Mouse (Mus musculus) thymus, postnatal 0 days (tissue): ENCODE measurements at regions not wholly inside any gene's neighbourhood (a gene's known extent, or its start where the extent isn't known, plus 50 kb on each side); places are given as distances from the start of the nearest gene placed in this dataset.

Experiments
- DNase-seq: peaks from one replicate; pipeline ENCODE4 v3.0.0-alpha.2; 2015; ENCODE audit warnings: low spot score

GRCm38 (mm10) chr19:14795910-14796309 lies 198.1 kb upstream of the Tle4 start:
- no peak for DNase-seq

DNA sequence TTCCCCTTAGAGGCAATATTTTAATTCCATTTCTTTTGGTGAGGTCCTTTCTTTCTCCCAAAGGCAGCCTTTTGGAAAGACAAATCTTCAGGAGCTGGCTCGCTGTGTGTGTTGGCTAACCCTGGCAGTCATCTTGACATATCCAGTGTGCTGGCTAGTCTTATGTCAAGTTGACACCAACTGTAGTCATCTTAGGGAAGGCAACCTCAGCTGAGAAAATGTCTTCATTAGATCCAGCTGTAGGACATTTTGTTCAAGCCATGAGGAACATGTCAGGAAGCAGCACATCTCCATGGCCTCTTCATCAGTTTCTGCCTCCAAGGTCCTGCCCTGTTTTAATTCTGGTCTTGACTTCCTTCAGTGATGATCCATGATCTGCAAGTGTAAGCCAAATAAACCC lies 192.1 kb upstream of the Tle4 start:
- DNase-seq = no peak

GRCm38 (mm10) chr19:14788630-14789029 lies 190.8 kb upstream of the Tle4 start:
- DNase-seq = no peak

DNA sequence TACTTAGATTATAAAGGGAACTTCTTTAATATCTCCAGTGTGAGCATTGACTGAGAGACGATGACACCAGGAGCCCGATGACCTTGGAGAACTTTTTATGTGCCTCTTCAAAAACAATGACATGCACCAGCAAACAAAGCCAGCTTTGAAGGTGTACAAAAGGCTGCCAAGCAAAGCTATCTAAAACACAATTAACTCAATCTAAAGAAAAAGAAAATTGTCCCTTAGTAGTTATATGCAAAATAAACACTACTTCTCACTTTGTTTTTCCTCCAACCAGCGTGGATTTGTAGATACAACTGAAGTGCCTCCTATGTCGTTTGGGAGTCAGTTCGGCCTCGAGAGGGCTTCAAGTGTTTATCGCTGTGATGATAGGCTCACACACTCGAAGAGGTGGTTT lies 189.0 kb upstream of the Tle4 start:
- no peak for DNase-seq

DNA sequence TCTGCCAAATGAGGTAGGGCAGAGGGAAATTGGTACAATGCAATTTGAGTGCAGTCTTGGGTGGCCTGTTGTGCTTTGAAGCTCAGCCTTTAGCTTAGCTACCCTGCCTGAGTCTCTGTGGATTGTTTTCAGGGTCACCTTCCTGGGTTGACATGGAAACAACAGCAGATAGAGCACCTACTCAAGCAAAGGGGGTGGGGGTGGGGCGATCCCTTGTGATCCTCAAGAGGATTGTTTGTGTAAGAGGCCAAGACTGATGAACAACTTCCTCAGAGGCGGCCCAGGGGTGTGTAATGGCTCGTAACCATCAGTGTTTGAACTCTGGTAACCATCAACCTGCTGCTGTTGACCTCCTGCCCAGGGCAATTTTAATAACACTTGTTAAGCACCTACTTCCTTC lies 187.8 kb upstream of the Tle4 start:
- no peak for DNase-seq

GRCm38 (mm10) chr19:14777709-14778108 lies 179.9 kb upstream of the Tle4 start:
- DNase-seq = no peak

GRCm38 (mm10) chr19:14777198-14777597 lies 179.3 kb upstream of the Tle4 start:
- DNase-seq = no peak

- DNase-seq = no peak
Observed at GRCm38 (mm10) chr19:14776791-14777190, 178.9 kb upstream of the Tle4 start.

- no peak for DNase-seq
Observed at GRCm38 (mm10) chr19:14772794-14773193, 174.9 kb upstream of the Tle4 start.

DNA sequence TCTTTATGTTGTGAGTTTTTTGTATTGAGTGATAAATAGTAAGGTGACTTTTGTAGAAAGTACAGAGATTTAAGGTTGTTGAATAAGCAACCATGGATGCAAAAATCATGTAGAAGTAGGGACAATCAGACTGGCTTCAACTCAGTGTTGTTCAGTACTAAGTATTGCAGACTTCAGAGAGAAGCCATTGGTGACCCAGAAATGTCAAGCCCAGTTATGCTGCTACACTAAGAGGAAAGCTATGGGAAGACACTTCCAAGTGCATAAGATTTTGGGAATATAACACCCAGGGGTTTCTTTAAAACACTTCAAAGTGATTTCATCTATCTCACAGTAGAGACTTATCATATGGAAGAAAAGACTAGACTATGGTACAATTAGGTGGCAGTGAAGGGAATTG lies 154.8 kb upstream of the Tle4 start:
- no peak for DNase-seq

GRCm38 (mm10) chr19:14742361-14742760 lies 144.5 kb upstream of the Tle4 start:
- DNase-seq = no peak

DNA sequence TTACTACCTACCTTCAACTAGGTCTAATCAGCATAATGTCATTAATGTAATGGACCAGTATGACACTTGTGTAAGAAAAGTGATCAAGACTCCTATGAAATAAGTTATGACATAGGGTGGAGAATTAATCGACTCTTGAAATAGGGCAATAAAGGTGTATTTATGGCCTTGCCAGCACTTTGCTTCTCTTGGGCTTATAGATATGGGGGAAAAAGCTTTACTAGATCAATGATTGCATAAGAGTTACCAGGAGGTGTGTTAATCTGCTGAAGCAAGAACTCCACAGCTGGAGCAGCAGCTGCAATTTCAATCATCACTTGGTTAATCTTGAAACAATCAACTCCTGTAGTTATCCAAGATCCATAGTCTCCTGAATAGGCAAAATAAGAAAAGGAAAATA lies 143.1 kb upstream of the Tle4 start:
- DNase-seq = no peak

GRCm38 (mm10) chr19:14740139-14740538 lies 142.3 kb upstream of the Tle4 start:
- no peak for DNase-seq

- DNase-seq = no peak
Observed at GRCm38 (mm10) chr19:14736514-14736913, 138.7 kb upstream of the Tle4 start.

DNA sequence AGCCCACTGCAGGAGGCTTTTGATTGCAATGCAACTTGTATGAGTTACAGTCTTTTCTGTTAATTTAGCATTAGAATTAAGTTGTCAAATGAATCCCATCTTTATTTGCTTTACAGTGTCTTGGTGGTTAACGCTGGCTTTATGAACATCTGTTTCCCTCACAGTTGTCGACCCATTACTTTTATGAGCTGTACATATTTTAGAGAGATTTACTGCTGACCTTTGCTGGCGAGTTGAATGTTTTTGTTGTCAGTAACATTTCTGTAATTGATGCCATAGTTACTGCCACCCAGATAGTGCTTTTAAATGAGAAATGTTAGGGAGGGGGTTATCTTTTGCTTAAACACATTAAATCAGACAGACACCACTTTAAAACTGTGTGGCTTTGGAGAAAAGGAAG lies 127.5 kb upstream of the Tle4 start:
- DNase-seq = no peak

DNA sequence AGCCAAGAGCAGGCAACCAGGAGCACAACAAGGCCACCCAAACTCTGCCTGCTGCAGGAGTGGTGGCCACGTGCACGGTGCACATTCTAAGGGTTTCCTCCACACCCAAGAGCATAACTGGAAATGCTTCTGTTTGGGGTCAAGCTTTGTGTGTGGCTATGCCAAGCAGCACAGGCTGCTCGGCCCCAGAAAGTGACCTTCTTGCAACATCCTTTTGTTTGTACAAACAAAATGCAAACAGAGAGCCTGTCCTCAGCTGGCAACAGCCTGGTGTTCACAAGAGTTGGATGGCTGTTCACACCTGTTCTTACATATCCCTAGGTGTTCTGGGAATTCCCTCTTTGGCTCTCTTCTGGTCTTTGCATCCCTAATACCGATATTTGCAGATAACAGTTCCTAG lies 126.8 kb upstream of the Tle4 start:
- no peak for DNase-seq

DNA sequence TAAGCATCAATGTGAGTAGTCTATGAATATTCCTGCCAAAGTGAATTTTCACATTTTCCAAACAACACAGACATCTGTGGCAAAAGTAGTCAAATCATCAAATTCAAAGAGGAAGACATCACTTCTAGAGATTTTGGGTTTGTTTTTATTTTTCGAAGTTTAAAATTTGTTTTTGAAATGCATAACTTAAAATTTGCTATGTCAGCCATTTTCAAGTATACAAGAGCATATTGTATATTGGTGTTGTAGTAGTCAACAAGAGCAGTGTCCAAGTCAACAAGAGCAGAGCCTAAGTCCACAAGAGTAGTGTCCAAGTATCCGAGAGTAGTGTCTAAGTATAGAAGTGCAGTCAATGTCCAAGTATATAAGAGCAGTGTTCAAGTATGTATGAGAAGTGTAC lies 107.9 kb upstream of the Tle4 start:
- DNase-seq = no peak

DNA sequence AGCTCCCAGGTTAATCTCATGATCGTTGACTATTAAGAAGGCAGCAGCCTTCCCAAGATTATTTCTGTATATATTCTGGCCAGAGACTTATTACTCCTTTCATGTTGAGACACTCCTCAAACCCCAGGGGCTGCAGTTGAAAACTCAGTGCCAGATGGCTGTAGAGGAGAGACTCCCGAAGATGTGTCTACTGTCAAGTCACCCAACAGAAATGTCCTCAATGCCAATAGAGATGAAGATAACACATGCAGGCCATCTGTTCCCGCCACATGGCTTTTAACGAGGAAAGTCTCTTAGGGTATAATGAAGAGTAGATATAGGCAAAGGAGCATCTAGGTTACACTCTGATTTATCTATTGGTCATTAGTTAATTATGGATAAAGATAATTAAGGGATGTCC lies 103.3 kb upstream of the Tle4 start:
- no peak for DNase-seq

- peak; percentile 74 for DNase-seq
Observed at GRCm38 (mm10) chr19:14695369-14695768, 97.5 kb upstream of the Tle4 start.

DNA sequence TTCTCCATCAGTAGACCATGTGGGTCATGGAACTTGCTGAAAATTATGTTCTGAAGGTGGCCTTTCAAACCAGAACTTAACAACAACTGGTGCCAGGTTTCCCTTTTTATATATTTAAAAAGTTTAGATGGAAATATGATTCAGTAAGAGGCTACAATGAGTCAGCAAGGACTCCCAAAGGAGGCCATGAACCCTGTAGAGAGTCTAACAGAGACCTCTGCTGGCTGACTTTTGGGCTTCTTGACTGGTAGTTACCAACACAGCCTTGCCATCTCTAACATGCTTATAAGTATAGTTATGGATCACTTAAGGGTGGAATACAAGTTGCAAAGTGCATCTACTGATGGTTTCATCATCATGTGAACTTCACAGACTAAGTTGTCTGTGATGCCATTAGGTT lies 94.3 kb upstream of the Tle4 start:
- DNase-seq = peak; percentile 38

- no peak for DNase-seq
Observed at GRCm38 (mm10) chr19:14685628-14686027, 87.8 kb upstream of the Tle4 start.

DNA sequence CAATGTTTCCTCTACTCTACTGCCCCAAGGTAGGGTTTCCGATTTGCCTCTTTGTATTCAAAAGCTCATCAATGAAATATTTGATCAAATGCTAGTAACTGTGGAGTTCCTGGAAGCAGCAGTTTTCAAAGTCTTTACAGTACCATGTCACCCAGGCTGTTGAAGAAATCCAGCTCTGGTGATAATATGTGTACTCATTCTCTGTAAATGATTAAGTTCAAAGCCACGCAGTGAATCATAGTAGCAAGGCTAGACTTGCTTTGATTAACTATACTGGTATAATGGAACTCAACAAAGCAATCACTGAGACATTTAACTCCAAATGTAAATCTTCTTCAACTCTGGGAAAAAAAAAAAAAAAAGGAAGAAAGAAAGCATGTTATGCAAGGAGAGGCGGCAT lies 86.8 kb upstream of the Tle4 start:
- no peak for DNase-seq

- no peak for DNase-seq
Observed at GRCm38 (mm10) chr19:14681306-14681705, 83.5 kb upstream of the Tle4 start.

DNA sequence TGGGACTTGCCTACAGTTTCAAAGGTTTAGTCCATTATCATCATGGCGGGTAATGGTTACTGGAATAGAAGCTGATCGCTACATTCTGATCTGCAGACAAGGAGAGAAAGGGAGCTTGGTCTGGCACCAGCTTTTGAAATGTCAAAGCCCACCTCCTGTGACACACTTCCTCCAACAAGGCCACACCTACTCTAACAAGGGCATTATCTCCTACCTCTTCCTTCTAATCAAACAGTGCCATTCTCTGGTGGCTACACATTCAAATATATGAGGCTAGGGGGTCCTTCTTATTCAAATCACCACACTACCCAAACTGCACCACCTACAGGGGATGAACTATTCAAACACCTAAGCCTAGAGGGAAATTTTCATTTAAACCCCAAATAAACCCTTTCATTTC lies 81.9 kb upstream of the Tle4 start:
- DNase-seq = no peak

DNA sequence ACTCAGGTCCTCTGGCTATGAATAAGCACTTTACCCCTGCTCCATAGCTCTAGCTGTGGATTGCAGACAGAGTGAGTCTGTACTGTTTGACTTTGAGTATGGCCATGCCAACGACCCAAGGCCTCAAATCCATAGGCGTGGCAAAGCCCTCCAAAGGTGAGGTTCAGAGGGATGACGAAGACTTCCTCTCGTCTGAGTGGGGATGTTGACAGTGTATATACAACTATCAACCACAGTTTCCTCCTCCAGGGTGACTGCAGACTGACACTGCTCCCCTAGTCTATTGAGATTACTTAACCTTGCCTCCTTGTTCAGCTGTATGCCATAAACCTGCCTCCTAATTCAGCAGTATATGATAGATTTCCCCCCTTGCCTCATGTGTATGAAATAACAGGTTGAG lies 80.7 kb upstream of the Tle4 start:
- no peak for DNase-seq
